Mouse (Mus musculus) neural tube, embryonic 12.5 days (tissue): ENCODE data around the gene Rpgrip1. TPM values are rescaled to one million over a fixed set of nuclear protein-coding genes. Genes with fewer than 3 reads are reported as not detected.

Experiments
- ATAC-seq: fragments of 200-750 bp; cut with Nextera tagmentation; 2 replicates; pipeline ENCODE4 v1.8.0; 2017; ENCODE audit warnings: low read depth, mild to moderate bottlenecking, moderate TSS enrichment, moderate library complexity; ENCODE audit not compliant: low FRiP score
- H3K27ac ChIP-seq: fragments of 300-500 bp; sonication (generic); 2 replicates; pipeline ENCODE4 v1.5.1; 2016
- H3K27me3 ChIP-seq: fragments of 300-500 bp; sonication (generic); replicated peaks from 2 replicates; pipeline ENCODE4 v1.6.1; 2016; ENCODE audit warnings: mild to moderate bottlenecking
- H3K36me3 ChIP-seq: fragments of 300-500 bp; sonication (generic); 2 replicates; pipeline ENCODE4 v1.6.1; 2016; ENCODE audit warnings: mild to moderate bottlenecking
- H3K4me1 ChIP-seq: fragments of 300-500 bp; sonication (generic); 2 replicates; pipeline ENCODE4 v1.6.1; 2016
- H3K4me2 ChIP-seq: fragments of 300-500 bp; sonication (generic); replicated peaks from 2 replicates; pipeline ENCODE4 v1.6.1; 2016; ENCODE audit warnings: mild to moderate bottlenecking
- H3K4me3 ChIP-seq: fragments of 300-500 bp; sonication (generic); 2 replicates; pipeline ENCODE4 v1.5.1; 2016
- H3K9ac ChIP-seq: fragments of 300-500 bp; sonication (generic); 2 replicates; pipeline ENCODE4 v1.6.1; 2016; ENCODE audit warnings: mild to moderate bottlenecking
- H3K9me3 ChIP-seq: fragments of 300-500 bp; sonication (generic); 2 replicates; pipeline ENCODE4 v1.6.1; 2016; ENCODE audit warnings: mild to moderate bottlenecking
- WGBS: fragments of 180-500 bp; shearing (Covaris S2); methylation state at CpG from one replicate; pipeline ENCODE4 v1.1.7; 2016; 5-methylcytosine and 5-hydroxymethylcytosine counted together
- polyA plus RNA-seq: library from polyadenylated mRNA; unstranded; fragments of >200 nt; fragmentation: Nextera tagmentation; extraction: Ambion mirVana; gene quantifications from 2 replicates; pipeline ENCODE4 v1.2.1, GENCODE M21; 2016

Gene Rpgrip1
- polyA plus RNA-seq, 1 experiment from 2014 or later = 52.1 TPM

GRCm38 (mm10) chr14:52189519-52189918 is 79.0 kb downstream of the Rpgrip1 start:
- Histone ChIP-seq H3K36me3 (peaks cover 9% of the 10 kb centered on the region; the same call in 1 of the 2 replicates), H3K4me1 (no peaks in the 10 kb centered on the region), H3K27ac (no peak overlapping the region), H3K4me2 (no peak overlapping the region), H3K4me3 (no peak overlapping the region), H3K9ac (no peak overlapping the region), H3K9me3 (no peaks in the 10 kb centered on the region), H3K27me3 (no peaks in the 10 kb centered on the region)
- ATAC-seq = no peak
- WGBS = 88% methylated on average over 2 of the region's 2 CpGs

- Histone ChIP-seq H3K27ac (no peak overlapping the region), H3K36me3 (peaks cover 9% of the 10 kb centered on the region; the same call in 1 of the 2 replicates), H3K9ac (no peak overlapping the region), H3K4me3 (no peak overlapping the region), H3K9me3 (no peaks in the 10 kb centered on the region), H3K27me3 (no peaks in the 10 kb centered on the region), H3K4me2 (no peak overlapping the region), H3K4me1 (peaks cover 2% of the 10 kb centered on the region)
- no peak for ATAC-seq
Observed at GRCm38 (mm10) chr14:52190740-52191359, 80.3 kb downstream of the Rpgrip1 start.

GRCm38 (mm10) chr14:52195691-52196090 is 85.2 kb downstream of the Rpgrip1 start:
- WGBS = 14% methylated on average over 3 of the region's 3 CpGs
- no peak for ATAC-seq
- Histone ChIP-seq H3K4me1 (peaks cover 7% of the 10 kb centered on the region), H3K4me3 (no peak overlapping the region), H3K9me3 (no peaks in the 10 kb centered on the region), H3K9ac (0 out of 2 replicates have a peak overlapping the region, but pooled peaks have one; percentile 98), H3K36me3 (peaks cover 26% of the 10 kb centered on the region), H3K4me2 (peak overlapping the region; percentile 68), H3K27me3 (no peaks in the 10 kb centered on the region), H3K27ac (no peak overlapping the region)

GRCm38 (mm10) chr14:52196230-52197155 is 86.0 kb downstream of the Rpgrip1 start:
- WGBS = 1% methylated on average over 59 of the region's 59 CpGs
- peak overlapping the region; percentile 68 for H3K4me2 ChIP-seq
- H3K9ac ChIP-seq = peak overlapping the region; percentile 98
- no peaks in the 10 kb centered on the region for H3K9me3 ChIP-seq
- H3K27me3 ChIP-seq = no peaks in the 10 kb centered on the region
- H3K4me1 ChIP-seq = peaks cover 7% of the 10 kb centered on the region
- H3K4me3 ChIP-seq = peak overlapping the region; percentile 99
- peak; percentile 38 for ATAC-seq
- peak overlapping the region; percentile 90 for H3K27ac ChIP-seq
- peaks cover 27% of the 10 kb centered on the region for H3K36me3 ChIP-seq

- H3K4me1 ChIP-seq = peaks cover 7% of the 10 kb centered on the region
- no peaks in the 10 kb centered on the region for H3K9me3 ChIP-seq
- peaks cover 32% of the 10 kb centered on the region for H3K36me3 ChIP-seq
- WGBS = under 1% methylated on average over 59 of the region's 59 CpGs
- H3K4me2 ChIP-seq = peak within 1 kb of the TSS; percentile 68
- peak within 1 kb of the TSS; percentile 99 for H3K4me3 ChIP-seq
- H3K27me3 ChIP-seq = no peaks in the 10 kb centered on the region
- peak within 1 kb of the TSS; percentile 90 for H3K27ac ChIP-seq
- ATAC-seq = peak; percentile 98
- peak within 1 kb of the TSS; percentile 98 for H3K9ac ChIP-seq
Observed at GRCm38 (mm10) chr14:52197156-52197878, 86.8 kb downstream of the Rpgrip1 start, which contains the start of gene Supt16. Supt16 (minus strand) TSS chr14:52197416.

GRCm38 (mm10) chr14:52198141-52198540 is 87.6 kb downstream of the Rpgrip1 start:
- H3K27ac ChIP-seq = no peak overlapping the region
- WGBS = 23% methylated on average over 3 of the region's 3 CpGs
- H3K9ac ChIP-seq = no peak overlapping the region
- peaks cover 7% of the 10 kb centered on the region for H3K4me1 ChIP-seq
- H3K36me3 ChIP-seq = peaks cover 34% of the 10 kb centered on the region
- peak overlapping the region; percentile 68 for H3K4me2 ChIP-seq
- no peak for ATAC-seq
- no peaks in the 10 kb centered on the region for H3K27me3 ChIP-seq
- H3K9me3 ChIP-seq = no peaks in the 10 kb centered on the region
- 0 out of 2 replicates have a peak overlapping the region, but pooled peaks have one; percentile 99 for H3K4me3 ChIP-seq

- H3K4me2 ChIP-seq = no peak overlapping the region
- no peak overlapping the region for H3K27ac ChIP-seq
- peaks cover 39% of the 10 kb centered on the region for H3K36me3 ChIP-seq
- H3K9ac ChIP-seq = no peak overlapping the region
- peaks cover 7% of the 10 kb centered on the region for H3K4me1 ChIP-seq
- 95% methylated on average over 4 of the region's 4 CpGs for WGBS
- no peak for ATAC-seq
- H3K9me3 ChIP-seq = no peaks in the 10 kb centered on the region
- H3K4me3 ChIP-seq = no peak overlapping the region
- H3K27me3 ChIP-seq = no peaks in the 10 kb centered on the region
Observed at GRCm38 (mm10) chr14:52199412-52199811, 88.9 kb downstream of the Rpgrip1 start.

Other genes with a start within 250 kb of the Rpgrip1 start
- 58.6 and 64.4 TPM in 2 replicates for gene Mettl17, start 225.9 kb upstream of the Rpgrip1 start, polyA plus RNA-seq
- gene Slc39a2, start 217.8 kb upstream of the Rpgrip1 start, polyA plus RNA-seq = 1.2 and 1.4 TPM in 2 replicates
- 31.2 and 37.5 TPM in 2 replicates for gene Ndrg2, start 196.5 kb upstream of the Rpgrip1 start, polyA plus RNA-seq
- not detected in 2 replicates for gene Tppp2, start 192.3 kb upstream of the Rpgrip1 start, polyA plus RNA-seq
- not detected in 2 replicates for gene Rnase13, start 187.9 kb upstream of the Rpgrip1 start, polyA plus RNA-seq
- gene Arhgef40, start 126.0 kb upstream of the Rpgrip1 start, polyA plus RNA-seq = 105 and 110 TPM in 2 replicates
- gene Tmem253, start 95.0 kb upstream of the Rpgrip1 start, polyA plus RNA-seq = 1.0 and 1.3 TPM in 2 replicates
- 78.3 and 84.9 TPM in 2 replicates for gene Zfp219, start 90.0 kb upstream of the Rpgrip1 start, polyA plus RNA-seq
- gene Olfr221, start 68.2 kb upstream of the Rpgrip1 start, polyA plus RNA-seq = not detected in 2 replicates
- 764 and 797 TPM in 2 replicates for gene Hnrnpc, start 6.7 kb upstream of the Rpgrip1 start, polyA plus RNA-seq
- 57.8 and 64.4 TPM in 2 replicates for gene Supt16, start 86.7 kb downstream of the Rpgrip1 start, polyA plus RNA-seq
- gene Chd8, start 147.1 kb downstream of the Rpgrip1 start, polyA plus RNA-seq = 46.0 and 48.6 TPM in 2 replicates
- gene Tox4, start 168.4 kb downstream of the Rpgrip1 start, polyA plus RNA-seq = 51.8 and 56.6 TPM in 2 replicates
- 43.7 and 52.9 TPM in 2 replicates for gene Rab2b, start 168.8 kb downstream of the Rpgrip1 start, polyA plus RNA-seq
- gene Mettl3, start 194.4 kb downstream of the Rpgrip1 start, polyA plus RNA-seq = 58.7 and 58.8 TPM in 2 replicates
- gene Sall2, start 218.1 kb downstream of the Rpgrip1 start, polyA plus RNA-seq = 55.8 and 57.3 TPM in 2 replicates
- gene Olfr1513, start 245.7 kb downstream of the Rpgrip1 start, polyA plus RNA-seq = 0.09 TPM in 1 of 2 replicates, not detected in the other